Comparison of ENCODE assay signal across 27 mouse cellular contexts in the genomic region with DNA sequence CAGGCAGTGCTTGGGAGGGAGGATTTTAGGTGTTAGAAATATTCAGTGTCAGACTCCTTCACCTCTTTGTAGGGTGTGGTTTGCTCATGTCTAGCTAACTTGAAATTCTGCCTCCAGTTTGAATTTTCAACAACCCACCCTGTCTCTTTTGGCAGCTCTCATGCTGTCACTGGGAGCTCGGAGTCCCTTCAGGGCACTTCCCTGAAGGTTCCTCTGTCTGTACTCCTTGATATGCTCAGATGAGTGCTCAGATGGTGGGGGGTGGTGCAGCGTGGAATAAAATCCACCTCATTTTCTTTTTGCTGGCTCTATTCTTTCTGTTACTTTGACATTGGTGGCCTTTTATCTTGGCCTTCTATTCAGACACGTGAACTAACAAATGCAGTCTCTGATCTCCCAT.
DNase-seq lines count a peak whose midpoint lies in the region; ATAC-seq and TF ChIP-seq lines count a peak whose summit lies in the region.
"Had no signal": no experiment of that assay in that cellular context is flagged by ENCODE, and none has a peak within 500 bp of the region (broad histone marks: within the 10 kb centered on the region; RNA-seq: fewer than 3 reads in every experiment).

No protein-coding gene starts in this region.

- DNase-seq in layer of hippocampus, adult 2 months (ENCODE audit: low spot score in 2 of 2) = no peak
- DNase-seq in layer of hippocampus, adult 11-12 months (ENCODE audit: low spot score) = no peak
- DNase-seq in midbrain, embryonic 10.5 days (ENCODE audit: low spot score) = no peak
- peak; percentile 17 for DNase-seq in telencephalon, adult 2 months (ENCODE audit: low read depth, low spot score)
- no peak for DNase-seq in testis, postnatal 10 days (ENCODE audit: low spot score)
- DNase-seq: adrenal gland, postnatal 10 days; adrenal gland, postnatal 36 days; B cell, adult 2 months; cerebellum, adult 11-12 months; cerebellum, adult 8-10 months; cerebellum, postnatal 36 days; embryo, embryonic 11 days; gastrocnemius, adult 2 months; gastrocnemius, postnatal 14 days; heart, adult 11 months had no signal

- no peak overlapping the region for H3K9ac ChIP-seq in forebrain, embryonic 16.5 days (replicated peaks; ENCODE audit: low read depth, low read length)
- no peak overlapping the region for H3K9ac ChIP-seq in forebrain, embryonic 12.5 days
- H3K9ac ChIP-seq in midbrain, embryonic 16.5 days (ENCODE audit: low read depth, low read length) = no peak overlapping the region
- H3K9ac ChIP-seq: embryonic facial prominence, embryonic 13.5 days; hindbrain, embryonic 12.5 days; hindbrain, embryonic 15.5 days had no signal

- no peaks in the 10 kb centered on the region for H3K27me3 ChIP-seq in forebrain, embryonic 16.5 days (replicated peaks; ENCODE audit: control insufficient read depth, insufficient read depth, low read length)
- H3K27me3 ChIP-seq in forebrain, embryonic 12.5 days = no peaks in the 10 kb centered on the region
- no peaks in the 10 kb centered on the region for H3K27me3 ChIP-seq in midbrain, embryonic 16.5 days (ENCODE audit: control insufficient read depth, insufficient read depth, low read depth, low read length)
- no peaks in the 10 kb centered on the region for H3K27me3 ChIP-seq in midbrain, embryonic 10.5 days (ENCODE audit: low read depth, poor library complexity, severe bottlenecking)
- H3K27me3 ChIP-seq: CH12.LX; embryonic facial prominence, embryonic 13.5 days; hindbrain, embryonic 12.5 days; hindbrain, embryonic 15.5 days; Patski had no signal

- no peaks in the 10 kb centered on the region for H3K9me3 ChIP-seq in forebrain, embryonic 16.5 days (ENCODE audit: control insufficient read depth, low read length)
- H3K9me3 ChIP-seq in forebrain, embryonic 12.5 days = no peaks in the 10 kb centered on the region
- H3K9me3 ChIP-seq in midbrain, embryonic 16.5 days (replicated peaks; ENCODE audit: control insufficient read depth, low read length, poor library complexity, severe bottlenecking) = no peaks in the 10 kb centered on the region
- H3K9me3 ChIP-seq in midbrain, embryonic 10.5 days (replicated peaks) = no peaks in the 10 kb centered on the region
- H3K9me3 ChIP-seq: embryonic facial prominence, embryonic 10.5 days; embryonic facial prominence, embryonic 13.5 days; G1E; hindbrain, embryonic 12.5 days; hindbrain, embryonic 15.5 days had no signal

- no peak overlapping the region for H3K4me2 ChIP-seq in forebrain, embryonic 16.5 days (ENCODE audit: low read length)
- H3K4me2 ChIP-seq in forebrain, embryonic 12.5 days = no peak overlapping the region
- no peak overlapping the region for H3K4me2 ChIP-seq in midbrain, embryonic 16.5 days (ENCODE audit: low read length)
- H3K4me2 ChIP-seq: embryonic facial prominence, embryonic 13.5 days; heart, embryonic 11.5 days; hindbrain, embryonic 12.5 days; hindbrain, embryonic 15.5 days had no signal

- ATAC-seq in forebrain, embryonic 16.5 days = peak; percentile 36; the same call in 1 of the 2 replicates
- ATAC-seq in forebrain, embryonic 12.5 days (ENCODE audit: low FRiP score) = no peak
- peak; percentile 85 for ATAC-seq in midbrain, embryonic 16.5 days
- ATAC-seq: Patski had no signal

- H3K36me3 ChIP-seq in forebrain, embryonic 16.5 days (ENCODE audit: control insufficient read depth, insufficient read depth) = peaks cover 16% of the 10 kb centered on the region
- H3K36me3 ChIP-seq in forebrain, embryonic 12.5 days (replicated peaks) = peaks cover 27% of the 10 kb centered on the region
- H3K36me3 ChIP-seq in midbrain, embryonic 16.5 days (ENCODE audit: control insufficient read depth, insufficient read depth, low read length) = peaks cover 10% of the 10 kb centered on the region; the same call in 1 of the 2 replicates
- H3K36me3 ChIP-seq in midbrain, embryonic 10.5 days = peaks cover 35% of the 10 kb centered on the region

- no peaks in the 10 kb centered on the region for H3K4me1 ChIP-seq in forebrain, embryonic 16.5 days (replicated peaks; ENCODE audit: control insufficient read depth, insufficient read depth, low read length)
- H3K4me1 ChIP-seq in forebrain, embryonic 12.5 days = no peaks in the 10 kb centered on the region
- peaks cover 5% of the 10 kb centered on the region; the same call in 1 of the 2 replicates for H3K4me1 ChIP-seq in midbrain, embryonic 16.5 days (ENCODE audit: control insufficient read depth, insufficient read depth, low read length)
- H3K4me1 ChIP-seq in midbrain, embryonic 10.5 days = 0 out of 2 replicates have a peak, but pooled peaks cover 2% of the 10 kb centered on the region
- H3K4me1 ChIP-seq: embryonic facial prominence, embryonic 10.5 days; embryonic facial prominence, embryonic 13.5 days; hindbrain, embryonic 12.5 days; hindbrain, embryonic 15.5 days had no signal

- WGBS in forebrain, embryonic 16.5 days = 52% methylated on average over 3 of the region's 3 CpGs
- 62% methylated on average over 3 of the region's 3 CpGs for WGBS in forebrain, embryonic 12.5 days
- 52% methylated on average over 3 of the region's 3 CpGs for WGBS in midbrain, embryonic 16.5 days
- WGBS in midbrain, embryonic 10.5 days = 74% methylated on average over 3 of the region's 3 CpGs

- no peak for TF ChIP-seq CTCF in layer of hippocampus, adult 2 months (conservative IDR thresholded peaks at IDR 0.05)

- H3K4me3 ChIP-seq in forebrain, embryonic 16.5 days (replicated peaks; ENCODE audit: low read length) = no peak overlapping the region
- H3K4me3 ChIP-seq in forebrain, embryonic 12.5 days (replicated peaks) = no peak overlapping the region
- H3K4me3 ChIP-seq in layer of hippocampus, adult 2 months = no peak overlapping the region
- no peak overlapping the region for H3K4me3 ChIP-seq in midbrain, embryonic 16.5 days (ENCODE audit: low read depth, low read length)
- H3K4me3 ChIP-seq in midbrain, embryonic 10.5 days = no peak overlapping the region
- H3K4me3 ChIP-seq: embryonic facial prominence, embryonic 10.5 days; embryonic facial prominence, embryonic 13.5 days; erythroblast, embryonic 14.5 days; gastrocnemius, adult 2 months; hindbrain, embryonic 12.5 days; hindbrain, embryonic 15.5 days had no signal

- no peak overlapping the region for H3K27ac ChIP-seq in forebrain, embryonic 16.5 days (ENCODE audit: low read length)
- H3K27ac ChIP-seq in forebrain, embryonic 12.5 days = no peak overlapping the region
- H3K27ac ChIP-seq in layer of hippocampus, adult 2 months = peak overlapping the region; percentile 33; the same call in 1 of the 2 replicates
- peak overlapping the region; percentile 33; the same call in 1 of the 2 replicates for H3K27ac ChIP-seq in midbrain, embryonic 16.5 days (ENCODE audit: low read length)
- no peak overlapping the region for H3K27ac ChIP-seq in midbrain, embryonic 10.5 days (replicated peaks)
- H3K27ac ChIP-seq: embryonic facial prominence, embryonic 10.5 days; embryonic facial prominence, embryonic 13.5 days; gastrocnemius, adult 2 months; hindbrain, embryonic 12.5 days; hindbrain, embryonic 15.5 days had no signal

Comparison
In these comparisons a context has a peak if more than half of its experiments do, and no peak if none do; other contexts are left out.
1. H3K27ac ChIP-seq: peak in layer of hippocampus, adult 2 months (single experiment) and midbrain, embryonic 16.5 days (single experiment); none in forebrain, embryonic 16.5 days (single experiment), forebrain, embryonic 12.5 days (single experiment) and midbrain, embryonic 10.5 days (single experiment).